Mouse (Mus musculus) lung, embryonic 15.5 days (tissue): Measurements from ENCODE around the gene Nsa2. TPM values are rescaled to one million over a fixed set of nuclear protein-coding genes. Genes with fewer than 3 reads are reported as not detected.

ENCODE experiments used
- ATAC-seq: fragments of 200-750 bp; cut with Nextera tagmentation; 2 replicates; pipeline ENCODE4 v1.8.0; 2017; ENCODE audit warnings: moderate number of reproducible peaks, borderline replicate concordance; ENCODE audit not compliant: low FRiP score, low TSS enrichment; ENCODE audit errors: extremely low read depth
- H3K27ac ChIP-seq: fragments of 300-500 bp; sonication (generic); 2 replicates; pipeline ENCODE4 v1.5.1; 2015; ENCODE audit warnings: moderate library complexity, mild to moderate bottlenecking, inconsistent platforms
- H3K27me3 ChIP-seq: fragments of 300-500 bp; sonication (generic); 2 replicates; pipeline ENCODE4 v1.6.1; 2015; ENCODE audit warnings: inconsistent platforms
- H3K36me3 ChIP-seq: fragments of 300-500 bp; sonication (generic); 2 replicates; pipeline ENCODE4 v1.6.1; 2015; ENCODE audit warnings: inconsistent platforms
- H3K4me1 ChIP-seq: fragments of 300-500 bp; sonication (generic); 2 replicates; pipeline ENCODE4 v1.6.1; 2015; ENCODE audit warnings: inconsistent platforms
- H3K4me2 ChIP-seq: fragments of 300-500 bp; sonication (generic); 2 replicates; pipeline ENCODE4 v1.6.1; 2015; ENCODE audit warnings: inconsistent platforms, mild to moderate bottlenecking, moderate library complexity
- H3K4me3 ChIP-seq: fragments of 300-500 bp; sonication (generic); 2 replicates; pipeline ENCODE4 v1.5.1; 2015; ENCODE audit warnings: mild to moderate bottlenecking, inconsistent platforms
- H3K9ac ChIP-seq: fragments of 300-500 bp; sonication (generic); 2 replicates; pipeline ENCODE4 v1.6.1; 2015; ENCODE audit warnings: inconsistent platforms
- H3K9me3 ChIP-seq: fragments of 300-500 bp; sonication (generic); 2 replicates; pipeline ENCODE4 v1.6.1; 2016; ENCODE audit warnings: inconsistent platforms
- WGBS: fragments of 180-500 bp; shearing (Covaris S2); methylation state at CpG from one replicate; pipeline ENCODE4 v1.1.7; 2015; 5-methylcytosine and 5-hydroxymethylcytosine counted together
- polyA plus RNA-seq: library from polyadenylated mRNA; unstranded; fragments of >200 nt; fragmentation: Nextera tagmentation; extraction: Ambion mirVana; gene quantifications from 2 replicates; pipeline ENCODE4 v1.2.1, GENCODE M21; 2015

Nsa2 gene
- 49.3 and 50.3 TPM in 2 replicates for polyA plus RNA-seq

- ATAC-seq: peak; percentile 95
- WGBS: under 1% methylated on average over 57 of the region's 57 CpGs
- H3K27me3 ChIP-seq: no peaks in the 10 kb centered on the region
- peak within 1 kb of the TSS; percentile 96 for H3K4me3 ChIP-seq
- peak within 1 kb of the TSS; percentile 80 for H3K27ac ChIP-seq
- H3K4me1 ChIP-seq: peaks cover 12% of the 10 kb centered on the region
- H3K36me3 ChIP-seq: peaks cover 21% of the 10 kb centered on the region; the same call in 1 of the 2 replicates
- peak within 1 kb of the TSS; percentile 55 for H3K4me2 ChIP-seq
- H3K9ac ChIP-seq: peak within 1 kb of the TSS; percentile 89
- H3K9me3 ChIP-seq: no peaks in the 10 kb centered on the region
Observed at GRCm38 (mm10) chr13:97137466-97138400, at the start of gene Nsa2, which contains the start of gene Gfm2. Gene Nsa2, minus strand, starts transcription at chr13:97137937. Gene Gfm2, plus strand, starts transcription at chr13:97137937.

- no peak overlapping the region for H3K4me3 ChIP-seq
- no peaks in the 10 kb centered on the region for H3K27me3 ChIP-seq
- no peaks in the 10 kb centered on the region for H3K36me3 ChIP-seq
- no peak overlapping the region for H3K9ac ChIP-seq
- H3K4me1 ChIP-seq: no peaks in the 10 kb centered on the region
- no peak overlapping the region for H3K4me2 ChIP-seq
- 67% methylated on average over 4 of the region's 4 CpGs for WGBS
- no peak overlapping the region for H3K27ac ChIP-seq
- ATAC-seq: no peak
- H3K9me3 ChIP-seq: no peaks in the 10 kb centered on the region
Observed at GRCm38 (mm10) chr13:97186346-97186745, 48.6 kb upstream of the Nsa2 start.

DNA sequence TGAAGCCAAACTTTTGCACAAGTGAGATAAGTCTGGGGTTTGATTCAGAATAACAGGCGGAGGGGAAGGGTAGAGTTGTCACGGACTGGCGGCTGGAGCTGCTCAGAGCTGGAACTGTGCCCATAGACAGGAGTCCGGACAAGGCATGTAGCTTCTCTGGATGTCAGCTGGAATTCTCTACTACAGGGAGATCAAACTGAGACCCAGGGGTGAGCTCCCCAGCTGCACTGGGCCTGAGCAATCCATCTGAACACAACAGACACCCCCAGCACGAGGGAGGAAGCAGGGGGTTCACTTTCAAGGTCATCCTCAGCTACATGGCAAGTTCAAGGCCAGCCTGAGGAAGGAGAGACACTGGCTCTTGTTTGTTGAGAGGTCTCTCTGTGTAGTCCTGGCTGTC is 46.9 kb upstream of the Nsa2 start:
- Histone ChIP-seq H3K4me3 (no peak overlapping the region), H3K4me1 (no peaks in the 10 kb centered on the region), H3K36me3 (0 out of 2 replicates have a peak, but pooled peaks cover 1% of the 10 kb centered on the region), H3K4me2 (no peak overlapping the region), H3K27me3 (no peaks in the 10 kb centered on the region), H3K9me3 (no peaks in the 10 kb centered on the region), H3K27ac (no peak overlapping the region), H3K9ac (no peak overlapping the region)
- no peak for ATAC-seq
- WGBS: 26% methylated on average over 5 of the region's 5 CpGs

GRCm38 (mm10) chr13:97184168-97184567 is 46.4 kb upstream of the Nsa2 start:
- Histone ChIP-seq H3K9ac (no peak overlapping the region), H3K27ac (no peak overlapping the region), H3K27me3 (no peaks in the 10 kb centered on the region), H3K4me2 (no peak overlapping the region), H3K4me3 (no peak overlapping the region), H3K9me3 (no peaks in the 10 kb centered on the region), H3K4me1 (no peaks in the 10 kb centered on the region), H3K36me3 (peaks cover 6% of the 10 kb centered on the region; the same call in 1 of the 2 replicates)
- no peak for ATAC-seq
- 64% methylated on average over 2 of the region's 2 CpGs for WGBS

- no peaks in the 10 kb centered on the region for H3K27me3 ChIP-seq
- H3K4me3 ChIP-seq: no peak overlapping the region
- H3K4me2 ChIP-seq: no peak overlapping the region
- H3K4me1 ChIP-seq: no peaks in the 10 kb centered on the region
- H3K36me3 ChIP-seq: peaks cover 18% of the 10 kb centered on the region
- H3K9ac ChIP-seq: no peak overlapping the region
- WGBS: 79% methylated on average over 4 of the region's 4 CpGs
- H3K9me3 ChIP-seq: no peaks in the 10 kb centered on the region
- no peak for ATAC-seq
- H3K27ac ChIP-seq: no peak overlapping the region
Observed at GRCm38 (mm10) chr13:97182821-97183220, 45.1 kb upstream of the Nsa2 start.

DNA sequence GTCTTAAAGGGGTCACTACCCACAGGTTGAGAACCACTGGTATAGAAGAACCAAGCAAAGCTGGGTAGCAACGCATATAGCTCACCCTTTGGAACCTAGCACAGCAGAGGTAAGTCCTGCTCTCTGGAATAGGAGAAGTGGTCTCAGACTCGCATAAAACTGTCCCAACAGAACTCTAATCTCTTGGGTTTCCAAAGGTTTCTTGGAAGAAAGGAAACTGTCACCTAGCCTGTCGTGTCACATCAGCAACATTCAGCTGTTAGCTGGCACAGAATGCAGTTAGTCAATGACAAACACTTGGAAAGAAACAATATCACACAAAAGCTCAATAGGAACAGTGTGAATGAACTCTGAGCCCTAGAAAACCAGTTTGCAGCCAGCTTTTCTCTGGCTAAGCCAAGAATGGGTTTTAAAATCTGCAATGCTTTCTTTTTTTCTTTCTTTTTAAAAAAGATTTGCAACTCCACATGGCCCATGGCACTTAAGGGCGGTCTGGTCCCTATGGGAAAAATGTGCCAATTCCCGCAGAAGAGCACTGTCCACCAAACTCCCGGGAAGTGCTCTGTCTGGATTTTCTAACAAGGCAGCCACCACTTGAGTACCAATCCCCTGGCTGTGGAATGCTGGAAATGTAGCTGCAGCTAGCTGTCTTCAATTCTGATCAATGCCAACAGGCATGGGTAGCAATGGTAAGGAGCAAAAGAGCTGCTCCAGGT is 42.5 kb upstream of the Nsa2 start:
- Histone ChIP-seq H3K9ac (no peak overlapping the region), H3K27ac (no peak overlapping the region), H3K4me1 (no peaks in the 10 kb centered on the region), H3K4me3 (no peak overlapping the region), H3K36me3 (peaks cover 39% of the 10 kb centered on the region), H3K4me2 (no peak overlapping the region), H3K27me3 (no peaks in the 10 kb centered on the region), H3K9me3 (no peaks in the 10 kb centered on the region)
- WGBS: 78% methylated on average over 6 of the region's 6 CpGs
- ATAC-seq: no peak

DNA sequence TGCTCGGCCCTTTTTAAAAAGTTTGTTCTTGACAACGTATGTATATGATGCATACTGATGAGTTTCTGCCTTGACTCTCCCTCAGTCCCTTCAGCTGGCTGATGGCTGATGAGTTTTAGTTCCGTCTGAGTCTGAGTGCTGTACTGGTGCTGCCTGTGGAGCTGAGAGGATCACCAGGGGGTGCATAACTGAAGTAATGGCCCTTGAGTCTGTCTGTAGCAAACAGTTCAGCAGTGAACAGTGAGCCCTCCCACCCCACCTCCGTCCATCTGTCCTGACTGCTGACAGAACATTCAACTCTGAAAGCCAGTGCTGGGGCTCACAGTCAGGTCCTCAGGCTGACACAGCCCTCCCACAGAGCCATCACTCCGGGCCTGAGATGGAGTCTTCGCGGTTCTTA is 41.2 kb upstream of the Nsa2 start:
- Histone ChIP-seq H3K4me3 (no peak overlapping the region), H3K36me3 (peaks cover 51% of the 10 kb centered on the region), H3K27me3 (no peaks in the 10 kb centered on the region), H3K9me3 (no peaks in the 10 kb centered on the region), H3K4me2 (no peak overlapping the region), H3K27ac (no peak overlapping the region), H3K4me1 (no peaks in the 10 kb centered on the region), H3K9ac (no peak overlapping the region)
- ATAC-seq: no peak
- 81% methylated on average over 7 of the region's 7 CpGs for WGBS

GRCm38 (mm10) chr13:97176731-97177130 is 39.0 kb upstream of the Nsa2 start:
- Histone ChIP-seq H3K27me3 (no peaks in the 10 kb centered on the region), H3K4me2 (no peak overlapping the region), H3K9me3 (no peaks in the 10 kb centered on the region), H3K9ac (no peak overlapping the region), H3K27ac (no peak overlapping the region), H3K36me3 (peaks cover 68% of the 10 kb centered on the region), H3K4me1 (no peaks in the 10 kb centered on the region), H3K4me3 (no peak overlapping the region)
- no peak for ATAC-seq
- WGBS: 84% methylated on average over 5 of the region's 5 CpGs

- Histone ChIP-seq H3K36me3 (peaks cover 73% of the 10 kb centered on the region), H3K27ac (no peak overlapping the region), H3K9ac (no peak overlapping the region), H3K4me3 (no peak overlapping the region), H3K27me3 (no peaks in the 10 kb centered on the region), H3K4me1 (no peaks in the 10 kb centered on the region), H3K9me3 (no peaks in the 10 kb centered on the region), H3K4me2 (no peak overlapping the region)
- 86% methylated on average over 10 of the region's 10 CpGs for WGBS
- no peak for ATAC-seq
Observed at GRCm38 (mm10) chr13:97175520-97176264, 38.0 kb upstream of the Nsa2 start.

DNA sequence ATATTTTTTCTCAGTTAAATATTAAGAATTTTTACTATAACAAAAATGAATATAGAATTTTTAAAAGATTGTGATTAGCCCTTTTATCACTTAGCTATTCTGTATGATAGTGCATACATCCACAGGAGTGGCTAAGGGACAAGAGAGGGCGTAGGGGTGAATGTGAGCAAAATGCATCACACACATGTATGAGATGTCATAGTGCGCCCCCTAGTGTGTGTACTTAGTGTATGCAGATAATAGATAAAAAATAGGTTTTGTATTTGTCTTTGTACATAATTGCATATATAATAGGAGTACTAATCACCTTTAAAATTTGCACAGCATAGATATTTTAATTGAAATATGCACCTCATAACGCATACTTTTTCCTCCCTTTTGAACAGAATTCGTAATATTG is 8.1 kb upstream of the Nsa2 start:
- 58% methylated on average over 4 of the region's 4 CpGs for WGBS
- Histone ChIP-seq H3K9ac (no peak overlapping the region), H3K4me2 (no peak overlapping the region), H3K27ac (no peak overlapping the region), H3K9me3 (no peaks in the 10 kb centered on the region), H3K36me3 (peaks cover 48% of the 10 kb centered on the region), H3K4me3 (no peak overlapping the region), H3K4me1 (no peaks in the 10 kb centered on the region), H3K27me3 (no peaks in the 10 kb centered on the region)
- no peak for ATAC-seq

- Histone ChIP-seq H3K9ac (no peak overlapping the region), H3K27me3 (no peaks in the 10 kb centered on the region), H3K4me1 (peaks cover 6% of the 10 kb centered on the region), H3K9me3 (no peaks in the 10 kb centered on the region), H3K4me3 (no peak overlapping the region), H3K36me3 (peaks cover 25% of the 10 kb centered on the region), H3K4me2 (no peak overlapping the region), H3K27ac (no peak overlapping the region)
- ATAC-seq: no peak
- 79% methylated on average over 7 of the region's 7 CpGs for WGBS
Observed at GRCm38 (mm10) chr13:97142321-97142720, 4.6 kb upstream of the Nsa2 start.
